ENCODE assay signal across 19 mouse cellular contexts in genomic region chr17:33994959-33995358, GRCm38 (mm10).
"Had no signal": no experiment of that assay in that cellular context is flagged by ENCODE, and none has a peak within 500 bp of the region (broad histone marks: within the 10 kb centered on the region; RNA-seq: fewer than 3 reads in every experiment).

No protein-coding gene starts in this region.

- H3K9me3 ChIP-seq: liver, embryonic 13.5 days; liver, embryonic 15.5 days; lung, embryonic 15.5 days; midbrain, embryonic 10.5 days; midbrain, embryonic 12.5 days; neural tube, embryonic 12.5 days; stomach, embryonic 15.5 days had no signal

- H3K27ac ChIP-seq: liver, embryonic 13.5 days; liver, embryonic 15.5 days; lung, embryonic 15.5 days; midbrain, embryonic 10.5 days; midbrain, embryonic 12.5 days; neural tube, embryonic 12.5 days; stomach, embryonic 15.5 days had no signal

- H3K4me2 ChIP-seq: liver, embryonic 13.5 days; liver, embryonic 15.5 days; lung, embryonic 15.5 days; midbrain, embryonic 12.5 days; neural tube, embryonic 12.5 days; stomach, embryonic 15.5 days had no signal

- ATAC-seq: liver, postnatal 0 days; lung, postnatal 0 days; midbrain, embryonic 16.5 days had no signal

- DNase-seq: liver, embryonic 13.5 days; liver, postnatal 0 days; lung, adult 2 months; lung, postnatal 14 days; lung, postnatal 4 days; midbrain, embryonic 14.5 days; right cerebral cortex, postnatal 14 days; thymus, adult 18-20 months; thymus, postnatal 14 days; thymus, postnatal 36 days had no signal

- H3K4me3 ChIP-seq: liver, embryonic 13.5 days; liver, embryonic 15.5 days; lung, embryonic 15.5 days; midbrain, embryonic 10.5 days; midbrain, embryonic 12.5 days; myocyte; neural tube, embryonic 12.5 days; stomach, embryonic 15.5 days had no signal

- H3K36me3 ChIP-seq: liver, embryonic 13.5 days; lung, embryonic 15.5 days; midbrain, embryonic 10.5 days; midbrain, embryonic 12.5 days; neural tube, embryonic 12.5 days; stomach, embryonic 15.5 days had no signal

- H3K9ac ChIP-seq: liver, embryonic 13.5 days; liver, embryonic 15.5 days; liver, postnatal 0 days; lung, embryonic 15.5 days; midbrain, embryonic 12.5 days; neural tube, embryonic 12.5 days; stomach, embryonic 15.5 days had no signal
